Mouse (Mus musculus) stomach, embryonic 15.5 days (tissue): ENCODE results near the gene Pip4k2b. TPM values are rescaled to one million over a fixed set of nuclear protein-coding genes. Genes with fewer than 3 reads are reported as not detected.
A peak's percentile ranks its signal among the peaks of the same experiment; 100 is the strongest.
"Not testable (repeated sequence)": the region's sequence is repeated elsewhere in the genome, so short reads cannot be mapped to it uniquely, and the experiment has no call there.

Experiments used
- ATAC-seq: fragments of 200-750 bp; cut with Nextera tagmentation; 2 replicates; pipeline ENCODE4 v1.8.0; 2017; ENCODE audit warnings: low read depth, moderate number of reproducible peaks, moderate TSS enrichment; ENCODE audit not compliant: insufficient read depth, low FRiP score
- H3K27ac ChIP-seq: fragments of 300-500 bp; sonication (generic); 2 replicates; pipeline ENCODE4 v1.5.1; 2015; ENCODE audit warnings: mild to moderate bottlenecking, inconsistent platforms
- H3K27me3 ChIP-seq: fragments of 300-500 bp; sonication (generic); replicated peaks from 2 replicates; pipeline ENCODE4 v1.6.1; 2015; ENCODE audit warnings: inconsistent platforms
- H3K36me3 ChIP-seq: fragments of 300-500 bp; sonication (generic); 2 replicates; pipeline ENCODE4 v1.6.1; 2015; ENCODE audit warnings: inconsistent platforms
- H3K4me1 ChIP-seq: fragments of 300-500 bp; sonication (generic); 2 replicates; pipeline ENCODE4 v1.6.1; 2015; ENCODE audit warnings: inconsistent platforms
- H3K4me2 ChIP-seq: fragments of 300-500 bp; sonication (generic); 2 replicates; pipeline ENCODE4 v1.6.1; 2015; ENCODE audit warnings: mild to moderate bottlenecking, inconsistent platforms
- H3K4me3 ChIP-seq: fragments of 300-500 bp; sonication (generic); replicated peaks from 2 replicates; pipeline ENCODE4 v1.5.1; 2015; ENCODE audit warnings: inconsistent platforms
- H3K9ac ChIP-seq: fragments of 300-500 bp; sonication (generic); 2 replicates; pipeline ENCODE4 v1.6.1; 2015; ENCODE audit warnings: inconsistent platforms
- H3K9me3 ChIP-seq: fragments of 300-500 bp; sonication (generic); 2 replicates; pipeline ENCODE4 v1.6.1; 2016; ENCODE audit warnings: inconsistent platforms
- WGBS: fragments of 180-500 bp; shearing (Covaris S2); methylation state at CpG from one replicate; pipeline ENCODE4 v1.1.7; 2015; 5-methylcytosine and 5-hydroxymethylcytosine counted together
- polyA plus RNA-seq: library from polyadenylated mRNA; unstranded; fragments of >200 nt; fragmentation: Nextera tagmentation; extraction: Ambion mirVana; gene quantifications from 2 replicates; pipeline ENCODE4 v1.2.1, GENCODE M21; 2015

Pip4k2b gene
- polyA plus RNA-seq, 1 experiment from 2014 or later, result 1.5 TPM

- no peaks in the 10 kb centered on the region for H3K9me3 ChIP-seq
- no peak for ATAC-seq
- H3K4me3 ChIP-seq, result no peak overlapping the region
- no peak overlapping the region for H3K4me2 ChIP-seq
- H3K9ac ChIP-seq, result no peak overlapping the region
- WGBS, result 76% methylated on average over 13 of the region's 13 CpGs
- peaks cover 31% of the 10 kb centered on the region for H3K36me3 ChIP-seq
- no peaks in the 10 kb centered on the region for H3K4me1 ChIP-seq
- no peaks in the 10 kb centered on the region for H3K27me3 ChIP-seq
- H3K27ac ChIP-seq, result no peak overlapping the region
Observed at GRCm38 (mm10) chr11:97711200-97711900, 33.2 kb downstream of the Pip4k2b start.

GRCm38 (mm10) chr11:97710067-97710466, 34.4 kb downstream of the Pip4k2b start:
- H3K4me2 ChIP-seq, H3K27me3 ChIP-seq, H3K27ac ChIP-seq, H3K9ac ChIP-seq, H3K4me1 ChIP-seq, ATAC-seq, H3K9me3 ChIP-seq, H3K4me3 ChIP-seq: not testable (repeated sequence)
- peaks cover 34% of the 10 kb centered on the region for H3K36me3 ChIP-seq
- 76% methylated on average over 2 of the region's 2 CpGs for WGBS

DNA sequence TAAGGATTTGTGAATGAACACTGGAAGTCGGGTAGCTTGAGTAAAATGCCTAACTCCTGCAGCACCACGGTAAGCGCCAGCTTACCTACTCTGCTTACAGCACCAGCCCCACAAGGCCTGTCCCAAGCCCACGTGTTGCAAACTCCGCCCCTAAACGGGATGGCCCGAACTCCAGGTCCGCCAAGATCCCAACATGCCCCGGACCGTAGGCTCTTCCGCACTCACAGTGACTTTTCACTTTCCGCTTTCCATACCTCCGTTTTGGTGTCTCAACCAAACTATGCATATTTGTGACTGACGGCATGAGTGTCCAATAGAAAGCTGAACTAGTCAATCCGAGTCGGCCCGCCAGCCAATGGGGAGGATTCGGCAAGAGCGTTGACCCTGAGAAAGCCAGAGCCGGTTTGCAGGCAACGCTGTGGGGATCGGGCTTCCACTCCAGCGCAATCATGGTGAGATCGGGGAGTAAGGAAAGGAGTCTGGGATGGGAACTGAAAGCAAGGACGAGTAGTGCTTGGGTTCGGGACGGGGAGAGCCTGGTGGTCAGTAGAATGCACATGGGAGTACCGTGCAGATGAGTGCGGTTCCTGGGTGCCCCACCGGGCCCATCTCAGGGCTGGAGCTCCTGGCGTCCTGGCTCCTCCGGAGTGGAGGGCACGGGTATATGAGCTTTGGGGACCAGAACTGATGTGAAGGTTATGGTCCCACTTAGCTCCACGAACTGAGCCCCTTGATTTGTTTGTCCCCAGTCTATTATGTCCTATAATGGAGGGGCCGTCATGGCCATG, 41.3 kb downstream of the Pip4k2b start, which contains the start of gene Psmb3:
TSS of gene Psmb3 (plus strand) at position 361 of the 788 bp plus-strand sequence.
- ATAC-seq, result peak; percentile 90
- Histone ChIP-seq H3K9ac (peak within 1 kb of the TSS; percentile 82), H3K27me3 (no peaks in the 10 kb centered on the region), H3K27ac (peak within 1 kb of the TSS; percentile 89), H3K4me3 (peak within 1 kb of the TSS; percentile 92), H3K4me2 (peak within 1 kb of the TSS; percentile 92), H3K4me1 (peaks cover 27% of the 10 kb centered on the region), H3K9me3 (no peaks in the 10 kb centered on the region), H3K36me3 (peaks cover 15% of the 10 kb centered on the region; the same call in 1 of the 2 replicates)
- WGBS, result under 1% methylated on average over 35 of the region's 35 CpGs

DNA sequence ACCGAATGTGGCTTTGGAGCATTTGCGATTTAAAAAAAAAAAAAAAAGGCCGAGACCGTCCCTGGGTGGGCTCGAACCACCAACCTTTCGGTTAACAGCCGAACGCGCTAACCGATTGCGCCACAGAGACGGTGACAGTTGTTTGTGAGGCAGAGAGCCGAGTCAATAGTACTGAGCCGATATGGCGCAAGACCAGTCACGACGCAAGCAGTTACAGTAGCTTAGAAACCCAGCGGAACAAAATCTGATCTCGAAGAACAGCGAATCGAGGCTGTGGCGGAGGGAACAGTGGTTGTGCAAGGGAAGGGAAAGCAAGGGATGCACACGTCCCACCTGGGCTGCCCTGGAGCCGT, 42.1 kb downstream of the Pip4k2b start:
- Histone ChIP-seq H3K9ac (peak overlapping the region; percentile 65), H3K27ac (peak overlapping the region; percentile 89), H3K4me3 (peak overlapping the region; percentile 92), H3K27me3 (no peaks in the 10 kb centered on the region), H3K4me1 (peaks cover 35% of the 10 kb centered on the region), H3K4me2 (peak overlapping the region; percentile 92), H3K36me3 (peaks cover 11% of the 10 kb centered on the region; the same call in 1 of the 2 replicates), H3K9me3 (no peaks in the 10 kb centered on the region)
- WGBS, result 0% methylated on average over 24 of the region's 24 CpGs
- ATAC-seq, result no peak

- H3K36me3 ChIP-seq, result peaks cover 5% of the 10 kb centered on the region; the same call in 1 of the 2 replicates
- H3K27me3 ChIP-seq, result no peaks in the 10 kb centered on the region
- H3K4me3 ChIP-seq, result peak overlapping the region; percentile 92
- no peaks in the 10 kb centered on the region for H3K9me3 ChIP-seq
- WGBS, result 49% methylated on average over 15 of the region's 15 CpGs
- peaks cover 38% of the 10 kb centered on the region for H3K4me1 ChIP-seq
- ATAC-seq, result no peak
- no peak overlapping the region for H3K9ac ChIP-seq
- H3K27ac ChIP-seq, result no peak overlapping the region
- peak overlapping the region; percentile 92 for H3K4me2 ChIP-seq
Observed at GRCm38 (mm10) chr11:97701581-97702392, 42.7 kb downstream of the Pip4k2b start.

GRCm38 (mm10) chr11:97700746-97701580, 43.5 kb downstream of the Pip4k2b start:
- peaks cover 44% of the 10 kb centered on the region for H3K4me1 ChIP-seq
- 14% methylated on average over 30 of the region's 30 CpGs for WGBS
- no peak for ATAC-seq

GRCm38 (mm10) chr11:97700003-97700745, 44.3 kb downstream of the Pip4k2b start, which contains the start of gene Pcgf2:
Gene Pcgf2 (minus strand): TSS chr11:97700497.
- H3K4me1 ChIP-seq, result peaks cover 52% of the 10 kb centered on the region

More at GRCm38 (mm10) chr11:97700746-97701580, 43.5 kb downstream of the Pip4k2b start:
- peak overlapping the region; percentile 89 for H3K4me3 ChIP-seq
- H3K36me3 ChIP-seq, result no peaks in the 10 kb centered on the region
- H3K9ac ChIP-seq, result peak overlapping the region; percentile 76
- peak overlapping the region; percentile 99 for H3K27ac ChIP-seq
- H3K9me3 ChIP-seq, result no peaks in the 10 kb centered on the region
- peak overlapping the region; percentile 92 for H3K4me2 ChIP-seq
- H3K27me3 ChIP-seq, result no peaks in the 10 kb centered on the region

GRCm38 (mm10) chr11:97699626-97700002, 44.9 kb downstream of the Pip4k2b start:
- peak overlapping the region; percentile 82 for H3K9ac ChIP-seq
- H3K9me3 ChIP-seq, result no peaks in the 10 kb centered on the region
- H3K36me3 ChIP-seq, result no peaks in the 10 kb centered on the region
- no peaks in the 10 kb centered on the region for H3K27me3 ChIP-seq
- WGBS, result 0% methylated on average over 6 of the region's 9 CpGs
- H3K4me1 ChIP-seq, result peaks cover 56% of the 10 kb centered on the region
- H3K4me2 ChIP-seq, result peak overlapping the region; percentile 92
- peak overlapping the region; percentile 99 for H3K27ac ChIP-seq
- H3K4me3 ChIP-seq, result peak overlapping the region; percentile 89
- ATAC-seq, result 0 out of 2 replicates have a peak, but pooled peaks have one; percentile 11

More at GRCm38 (mm10) chr11:97700003-97700745, 44.3 kb downstream of the Pip4k2b start, which contains the start of gene Pcgf2:
- H3K4me3 ChIP-seq, result peak within 1 kb of the TSS; percentile 89
- peak within 1 kb of the TSS; percentile 99 for H3K27ac ChIP-seq
- no peaks in the 10 kb centered on the region for H3K36me3 ChIP-seq
- WGBS, result under 1% methylated on average over 85 of the region's 85 CpGs
- no peaks in the 10 kb centered on the region for H3K9me3 ChIP-seq
- H3K9ac ChIP-seq, result peak within 1 kb of the TSS; percentile 82
- no peaks in the 10 kb centered on the region for H3K27me3 ChIP-seq
- peak within 1 kb of the TSS; percentile 92 for H3K4me2 ChIP-seq
- 0 out of 2 replicates have a peak, but pooled peaks have one; percentile 6 for ATAC-seq

GRCm38 (mm10) chr11:97698741-97699611, 45.5 kb downstream of the Pip4k2b start:
- H3K27ac ChIP-seq, result peak overlapping the region; percentile 99
- peaks cover 55% of the 10 kb centered on the region for H3K4me1 ChIP-seq
- peak overlapping the region; percentile 82 for H3K9ac ChIP-seq
- peak overlapping the region; percentile 89 for H3K4me3 ChIP-seq
- H3K4me2 ChIP-seq, result peak overlapping the region; percentile 92
- H3K9me3 ChIP-seq, result no peaks in the 10 kb centered on the region
- WGBS, result under 1% methylated on average over 52 of the region's 63 CpGs
- no peaks in the 10 kb centered on the region for H3K36me3 ChIP-seq
- no peaks in the 10 kb centered on the region for H3K27me3 ChIP-seq
- no peak for ATAC-seq
